Mouse (Mus musculus): ENCODE measurements at regions not wholly inside any gene's neighbourhood (a gene's known extent, or its start where the extent isn't known, plus 50 kb on each side); places are given as distances from the start of the nearest gene placed in this dataset.

DNA sequence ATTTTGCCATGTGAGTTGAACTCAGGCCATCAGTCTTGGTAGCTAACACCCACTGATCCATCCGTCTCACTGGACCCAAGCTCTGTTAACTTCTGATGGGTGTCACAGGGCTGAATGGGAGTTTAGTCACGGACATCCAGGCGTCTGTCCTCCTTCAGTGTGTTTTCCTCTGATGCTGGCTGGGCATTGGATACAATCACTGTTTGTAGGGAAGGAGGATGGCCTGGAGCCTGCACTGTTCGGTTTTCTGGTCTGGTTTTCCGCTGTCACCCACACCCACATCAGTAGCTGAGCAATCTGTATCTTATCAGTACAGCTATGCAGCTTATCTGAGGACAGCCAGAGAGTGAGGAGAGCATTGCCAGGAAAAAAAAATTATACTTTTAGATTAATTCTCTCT, 207.7 kb upstream of the Pde3a start:
- TF ChIP-seq POLR2A (IDR thresholded peaks at IDR 0.05; ENCODE audit: low read depth, low read length) (no peak), CTCF (IDR thresholded peaks at IDR 0.05; ENCODE audit: extremely low read depth, insufficient read depth, insufficient read length, insufficient replicate concordance) (no peak)

Data from spleen, adult 2 months (tissue).